13 mouse cellular contexts compared by ENCODE assay signal in the genomic region with DNA sequence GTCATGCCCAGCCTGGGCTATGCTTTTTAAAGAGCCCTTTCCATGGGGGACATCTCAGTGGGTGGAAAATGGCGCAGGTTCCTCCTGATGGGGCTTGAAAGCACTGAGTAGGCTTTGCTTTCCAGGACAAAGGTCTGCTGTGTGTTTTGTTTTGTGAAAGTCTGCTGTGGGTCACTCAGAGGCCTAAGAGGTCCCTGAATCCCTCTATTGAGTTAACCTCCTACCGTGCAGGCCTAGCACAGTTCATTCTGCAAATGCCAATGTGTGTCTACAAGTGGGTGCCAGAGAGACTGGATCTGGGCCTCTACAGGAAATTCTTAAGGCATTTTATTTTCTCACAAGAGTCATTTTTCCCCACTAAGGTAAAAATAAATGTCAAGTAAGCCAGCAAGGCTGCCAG.
DNase-seq lines count a peak whose midpoint lies in the region; ATAC-seq lines count a peak whose summit lies in the region.
"Had no signal": no experiment of that assay in that cellular context is flagged by ENCODE, and none has a peak within 500 bp of the region (broad histone marks: within the 10 kb centered on the region; RNA-seq: fewer than 3 reads in every experiment).

No protein-coding gene starts in this region.

- no peak overlapping the region for H3K4me3 ChIP-seq in forebrain, embryonic 14.5 days (ENCODE audit: low read depth, low read length)
- no peak overlapping the region for H3K4me3 ChIP-seq in forebrain, embryonic 11.5 days (ENCODE audit: low read depth, low read length)
- no peak overlapping the region for H3K4me3 ChIP-seq in hindbrain, embryonic 13.5 days
- no peak overlapping the region for H3K4me3 ChIP-seq in hindbrain, embryonic 11.5 days (ENCODE audit: low read depth, low read length)
- H3K4me3 ChIP-seq in limb, embryonic 12.5 days (replicated peaks): no peak overlapping the region
- H3K4me3 ChIP-seq: megakaryocyte, embryonic 14.5 days had no signal

- no peak for ATAC-seq in forebrain, embryonic 14.5 days
- ATAC-seq in forebrain, embryonic 11.5 days (replicated peaks; ENCODE audit: low FRiP score): no peak
- ATAC-seq in hindbrain, embryonic 13.5 days (ENCODE audit: low FRiP score): no peak
- ATAC-seq in hindbrain, embryonic 11.5 days (ENCODE audit: low FRiP score): no peak
- no peak for ATAC-seq in limb, embryonic 12.5 days (ENCODE audit: insufficient number of reproducible peaks, insufficient read depth, low FRiP score, low TSS enrichment, low read depth)

- H3K9me3 ChIP-seq in forebrain, embryonic 14.5 days (replicated peaks; ENCODE audit: control insufficient read depth, low read length): no peaks in the 10 kb centered on the region
- no peaks in the 10 kb centered on the region for H3K9me3 ChIP-seq in forebrain, embryonic 11.5 days (ENCODE audit: control insufficient read depth, low read length)
- H3K9me3 ChIP-seq in hindbrain, embryonic 13.5 days: no peaks in the 10 kb centered on the region
- no peaks in the 10 kb centered on the region for H3K9me3 ChIP-seq in hindbrain, embryonic 11.5 days (ENCODE audit: control insufficient read depth, low read length)
- H3K9me3 ChIP-seq in limb, embryonic 12.5 days: no peaks in the 10 kb centered on the region

- WGBS in forebrain, embryonic 14.5 days: 44% methylated on average over 2 of the region's 2 CpGs
- 21% methylated on average over 2 of the region's 2 CpGs for WGBS in forebrain, embryonic 11.5 days
- 32% methylated on average over 2 of the region's 2 CpGs for WGBS in hindbrain, embryonic 13.5 days
- WGBS in hindbrain, embryonic 11.5 days: 34% methylated on average over 2 of the region's 2 CpGs
- WGBS in limb, embryonic 12.5 days: 80% methylated on average over 2 of the region's 2 CpGs

- peaks cover 64% of the 10 kb centered on the region for H3K36me3 ChIP-seq in forebrain, embryonic 14.5 days (ENCODE audit: control insufficient read depth, insufficient read depth, low read length)
- H3K36me3 ChIP-seq in forebrain, embryonic 11.5 days (ENCODE audit: control insufficient read depth, insufficient read depth, low read length): peaks cover 2% of the 10 kb centered on the region; the same call in 1 of the 2 replicates
- peaks cover 59% of the 10 kb centered on the region for H3K36me3 ChIP-seq in hindbrain, embryonic 13.5 days
- H3K36me3 ChIP-seq in hindbrain, embryonic 11.5 days (ENCODE audit: control insufficient read depth, insufficient read depth, low read length): peaks cover 16% of the 10 kb centered on the region; the same call in 1 of the 2 replicates
- peaks cover 56% of the 10 kb centered on the region for H3K36me3 ChIP-seq in limb, embryonic 12.5 days

- no peak for DNase-seq in forebrain, embryonic 14.5 days (ENCODE audit: low spot score)
- DNase-seq in forebrain, embryonic 11.5 days (ENCODE audit: low spot score): no peak
- DNase-seq in hindbrain, embryonic 11.5 days (ENCODE audit: low spot score): no peak
- peak; percentile 63 for DNase-seq in Muller cell, postnatal 12 days (ENCODE audit: inconsistent ontology term)
- no peak for DNase-seq in ovary, postnatal 10 days (ENCODE audit: low spot score)
- DNase-seq in retina, postnatal 1 day: no peak
- DNase-seq: adrenal gland, postnatal 36 days; cerebellum, adult 18-20 months; embryo, embryonic 11 days; gastrocnemius, postnatal 36 days had no signal

- no peaks in the 10 kb centered on the region for H3K27me3 ChIP-seq in forebrain, embryonic 14.5 days (replicated peaks; ENCODE audit: control insufficient read depth, insufficient read depth, low read length)
- H3K27me3 ChIP-seq in forebrain, embryonic 11.5 days (ENCODE audit: control insufficient read depth, insufficient read depth, low read length): no peaks in the 10 kb centered on the region
- no peaks in the 10 kb centered on the region for H3K27me3 ChIP-seq in hindbrain, embryonic 13.5 days
- H3K27me3 ChIP-seq in hindbrain, embryonic 11.5 days (ENCODE audit: control insufficient read depth, insufficient read depth, low read length): no peaks in the 10 kb centered on the region
- no peaks in the 10 kb centered on the region for H3K27me3 ChIP-seq in limb, embryonic 12.5 days

- peak overlapping the region; percentile 24; the same call in 1 of the 2 replicates for H3K27ac ChIP-seq in forebrain, embryonic 14.5 days (ENCODE audit: low read depth, low read length)
- H3K27ac ChIP-seq in forebrain, embryonic 11.5 days (ENCODE audit: low read depth, low read length): no peak overlapping the region
- H3K27ac ChIP-seq in hindbrain, embryonic 13.5 days: peak overlapping the region; percentile 60
- no peak overlapping the region for H3K27ac ChIP-seq in hindbrain, embryonic 11.5 days (ENCODE audit: low read depth, low read length)
- H3K27ac ChIP-seq in limb, embryonic 12.5 days: peak overlapping the region; percentile 76

- no peak overlapping the region for H3K9ac ChIP-seq in forebrain, embryonic 14.5 days (ENCODE audit: low read length)
- H3K9ac ChIP-seq in forebrain, embryonic 11.5 days (ENCODE audit: low read length): no peak overlapping the region
- no peak overlapping the region for H3K9ac ChIP-seq in hindbrain, embryonic 13.5 days
- no peak overlapping the region for H3K9ac ChIP-seq in hindbrain, embryonic 11.5 days (ENCODE audit: low read depth, low read length)
- H3K9ac ChIP-seq in limb, embryonic 12.5 days (replicated peaks): no peak overlapping the region

- H3K4me2 ChIP-seq in forebrain, embryonic 14.5 days (ENCODE audit: low read length): no peak overlapping the region
- no peak overlapping the region for H3K4me2 ChIP-seq in forebrain, embryonic 11.5 days (ENCODE audit: low read depth, low read length, severe bottlenecking)
- no peak overlapping the region for H3K4me2 ChIP-seq in hindbrain, embryonic 13.5 days
- no peak overlapping the region for H3K4me2 ChIP-seq in hindbrain, embryonic 11.5 days (replicated peaks; ENCODE audit: low read depth, low read length)
- H3K4me2 ChIP-seq in limb, embryonic 12.5 days: no peak overlapping the region

- no peaks in the 10 kb centered on the region for H3K4me1 ChIP-seq in forebrain, embryonic 14.5 days (ENCODE audit: control insufficient read depth, insufficient read depth, low read length)
- H3K4me1 ChIP-seq in forebrain, embryonic 11.5 days (replicated peaks; ENCODE audit: control insufficient read depth, insufficient read depth, low read length): peaks cover 8% of the 10 kb centered on the region; the same call in 1 of the 2 replicates
- H3K4me1 ChIP-seq in hindbrain, embryonic 13.5 days (replicated peaks): peaks cover 19% of the 10 kb centered on the region
- no peaks in the 10 kb centered on the region for H3K4me1 ChIP-seq in hindbrain, embryonic 11.5 days (replicated peaks; ENCODE audit: control insufficient read depth, insufficient read depth, low read length)
- peaks cover 12% of the 10 kb centered on the region; the same call in 1 of the 2 replicates for H3K4me1 ChIP-seq in limb, embryonic 12.5 days (replicated peaks)

Comparison
In these comparisons a context has a peak if more than half of its experiments do, and no peak if none do; other contexts are left out.
1. H3K27ac ChIP-seq: peak in forebrain, embryonic 14.5 days (single experiment), hindbrain, embryonic 13.5 days (single experiment) and limb, embryonic 12.5 days (single experiment); none in forebrain, embryonic 11.5 days (single experiment) and hindbrain, embryonic 11.5 days (single experiment).